Mouse (Mus musculus) MEL-GATA-1-ER (cell line): ENCODE results near the gene Lss.

Experiments used
- DNase-seq: peaks from one replicate; pipeline ENCODE4 v3.0.0-alpha.2; 2012; ENCODE audit warnings: low read depth; ENCODE audit errors: extremely low read depth

Gene Lss

GRCm38 (mm10) chr10:76531375-76531774, at the start of gene Lss:
TSS of gene Lss (plus strand) at chr10:76531588.
- DNase-seq: peak; percentile 87

GRCm38 (mm10) chr10:76486302-76486701, 45.1 kb upstream of the Lss start:
- no peak for DNase-seq

GRCm38 (mm10) chr10:76488265-76488664, 43.1 kb upstream of the Lss start:
- DNase-seq: peak; percentile 98

- DNase-seq: no peak
Observed at GRCm38 (mm10) chr10:76489205-76489604, 42.2 kb upstream of the Lss start.

GRCm38 (mm10) chr10:76493527-76493926, 37.9 kb upstream of the Lss start:
- peak; percentile 83 for DNase-seq

- no peak for DNase-seq
Observed at GRCm38 (mm10) chr10:76495501-76495900, 35.9 kb upstream of the Lss start.

GRCm38 (mm10) chr10:76496366-76496765, 35.0 kb upstream of the Lss start:
- peak; percentile 57 for DNase-seq

- no peak for DNase-seq
Observed at GRCm38 (mm10) chr10:76497522-76497921, 33.9 kb upstream of the Lss start.

GRCm38 (mm10) chr10:76504271-76504943, 27.0 kb upstream of the Lss start:
- no peak for DNase-seq

- DNase-seq: no peak
Observed at GRCm38 (mm10) chr10:76505865-76506264, 25.5 kb upstream of the Lss start.

GRCm38 (mm10) chr10:76512965-76513583, 18.3 kb upstream of the Lss start:
- DNase-seq: peak; percentile 63

GRCm38 (mm10) chr10:76530922-76531321, 466 bp upstream of the Lss start:
- no peak for DNase-seq

GRCm38 (mm10) chr10:76531828-76532227, 440 bp downstream of the Lss start:
- DNase-seq: no peak

- DNase-seq: no peak
Observed at GRCm38 (mm10) chr10:76535526-76535925, 4.1 kb downstream of the Lss start.

GRCm38 (mm10) chr10:76537619-76538018, 6.2 kb downstream of the Lss start:
- no peak for DNase-seq

GRCm38 (mm10) chr10:76541336-76542085, 10.1 kb downstream of the Lss start:
- DNase-seq: no peak

GRCm38 (mm10) chr10:76542636-76543375, 11.4 kb downstream of the Lss start:
- DNase-seq: peak; percentile 23

- DNase-seq: no peak
Observed at GRCm38 (mm10) chr10:76546566-76546965, 15.2 kb downstream of the Lss start.

- no peak for DNase-seq
Observed at GRCm38 (mm10) chr10:76548218-76548617, 16.8 kb downstream of the Lss start.

- no peak for DNase-seq
Observed at GRCm38 (mm10) chr10:76550458-76550857, 19.1 kb downstream of the Lss start.

- no peak for DNase-seq
Observed at GRCm38 (mm10) chr10:76551556-76551955, 20.2 kb downstream of the Lss start.

- no peak for DNase-seq
Observed at GRCm38 (mm10) chr10:76554061-76554460, 22.7 kb downstream of the Lss start.
